Mouse (Mus musculus): ENCODE measurements around the gene Gm4792. TPM values are rescaled to one million over a fixed set of nuclear protein-coding genes. Genes with fewer than 3 reads are reported as not detected.

Gm4792 gene
- total RNA-seq, 2 experiments from 2014 or later, result not detected

DNA sequence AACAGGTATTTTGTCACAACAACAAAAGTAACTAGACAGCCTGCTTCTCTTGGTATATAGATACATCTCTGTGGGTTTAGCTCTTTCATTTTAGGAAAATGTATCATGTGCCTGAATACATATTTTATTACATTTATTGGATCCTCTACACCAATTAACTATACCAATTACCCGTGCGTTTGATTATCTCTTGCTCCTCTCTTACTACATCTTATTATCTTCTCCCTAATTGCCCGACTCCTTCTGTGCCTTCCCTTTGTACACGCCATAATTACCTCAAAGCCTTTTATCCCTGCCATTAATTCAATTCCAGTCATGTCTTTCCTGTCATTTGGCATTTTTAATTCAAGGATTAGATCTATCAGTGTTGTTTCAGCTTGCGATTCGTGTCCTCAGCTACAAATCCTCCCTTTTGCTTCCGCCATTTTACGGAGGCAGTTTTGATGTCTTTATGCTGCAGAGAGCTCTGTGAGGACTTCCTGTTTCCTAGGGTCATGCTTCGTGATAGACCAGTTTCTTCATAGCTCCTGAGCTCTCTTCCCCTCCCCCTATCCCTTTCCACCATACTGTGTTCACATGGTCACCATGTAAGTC lies 5.7 kb upstream of the Gm4792 start:
- DNase-seq, result no peak

DNA sequence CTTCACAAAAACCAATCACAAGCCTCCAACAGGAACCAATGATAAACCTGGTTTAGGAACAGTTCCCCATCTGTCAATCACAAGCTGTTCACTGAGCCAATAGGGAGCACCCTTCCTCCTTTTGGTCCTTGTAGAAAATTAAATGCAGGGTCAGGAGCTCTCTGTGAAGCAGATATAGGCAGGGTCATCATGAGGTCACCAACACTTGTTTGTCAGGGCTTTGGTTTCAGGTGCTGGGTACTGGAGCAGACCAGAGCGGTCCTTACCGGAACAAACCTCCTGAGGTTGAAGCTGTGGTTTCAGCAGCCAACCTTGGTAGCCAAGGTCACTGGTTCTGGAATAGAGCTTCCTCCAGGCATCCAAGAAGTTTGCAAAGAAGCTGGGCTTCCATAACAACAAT lies 798 bp upstream of the Gm4792 start:
- DNase-seq, result no peak

- DNase-seq, result no peak
These were observed 2.4 kb downstream of the Gm4792 start for GRCm38 (mm10) chr10:94295923-94296605.

DNA sequence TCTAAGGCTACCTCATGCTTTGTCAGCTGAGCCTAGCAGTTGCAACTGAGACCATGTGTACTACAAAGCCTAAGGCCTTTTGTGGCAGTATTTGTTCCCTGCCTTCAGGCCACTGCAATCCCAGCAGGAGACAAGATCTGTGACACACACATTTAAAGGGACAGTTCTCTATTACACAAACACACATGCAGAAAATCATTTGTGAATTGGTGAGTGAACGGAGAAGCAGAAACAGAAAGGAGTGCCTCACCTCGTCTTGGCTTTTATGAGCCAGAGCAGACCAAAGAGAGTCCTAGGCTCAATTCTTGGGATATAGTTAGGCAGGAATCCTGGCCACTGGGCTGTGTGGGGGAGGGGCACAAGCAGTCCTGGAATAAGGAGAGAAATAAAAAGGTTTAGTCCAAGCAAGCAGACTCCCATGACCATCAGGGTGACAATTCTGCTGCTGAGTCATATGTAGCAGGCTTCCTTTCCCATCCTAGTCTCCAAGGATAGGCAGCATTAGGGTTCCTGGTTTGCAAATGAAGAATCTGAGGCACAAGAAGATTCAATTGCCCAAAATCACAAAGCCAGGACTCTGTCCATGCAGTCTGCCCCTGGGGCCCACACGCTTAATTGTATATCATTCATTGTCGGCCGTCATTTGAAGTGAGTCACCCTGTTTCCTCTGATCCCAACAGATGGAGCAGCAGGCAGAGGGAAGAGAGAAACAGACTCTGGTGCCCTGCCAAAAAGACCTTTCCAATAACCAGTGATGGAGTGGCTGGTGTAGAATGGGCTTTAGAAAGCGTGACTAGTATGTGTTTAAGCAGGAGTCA lies 3.4 kb downstream of the Gm4792 start:
- no peak for DNase-seq

DNA sequence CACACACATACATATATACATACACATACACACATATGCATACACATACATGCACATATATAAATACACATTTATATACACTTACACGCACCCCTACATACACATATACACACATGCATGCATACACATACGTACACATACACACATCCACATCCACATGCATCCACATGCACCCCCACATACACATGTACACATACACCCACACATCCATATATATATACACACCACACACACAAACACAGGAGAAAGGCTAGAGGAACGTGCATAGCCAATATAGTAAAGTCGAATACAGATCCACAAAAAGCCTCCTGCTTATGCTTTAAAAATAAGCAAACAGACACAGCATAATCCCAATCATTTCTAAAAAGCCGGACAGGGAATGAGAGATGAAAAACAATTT lies 4.1 kb downstream of the Gm4792 start:
- DNase-seq, result no peak

DNA sequence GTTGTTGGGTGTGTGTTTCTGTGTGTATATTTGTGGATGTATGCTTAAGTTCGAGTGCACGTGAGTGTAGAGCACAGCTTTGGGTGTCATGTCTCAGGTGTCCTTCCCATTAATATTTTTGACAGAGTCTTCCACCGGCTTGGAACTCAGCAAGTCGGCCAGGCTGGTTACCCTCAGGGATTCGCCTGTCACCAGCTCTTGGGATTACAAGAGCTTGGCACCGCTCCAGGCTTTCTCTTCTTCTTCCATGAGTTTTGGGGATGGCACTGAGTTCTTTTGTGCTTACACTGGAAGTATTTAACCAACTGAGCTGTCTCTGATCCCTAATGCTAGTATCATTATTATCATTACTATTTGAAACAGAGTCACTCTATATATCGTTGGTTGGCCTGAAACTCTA lies 15.7 kb downstream of the Gm4792 start:
- DNase-seq, result no peak

DNA sequence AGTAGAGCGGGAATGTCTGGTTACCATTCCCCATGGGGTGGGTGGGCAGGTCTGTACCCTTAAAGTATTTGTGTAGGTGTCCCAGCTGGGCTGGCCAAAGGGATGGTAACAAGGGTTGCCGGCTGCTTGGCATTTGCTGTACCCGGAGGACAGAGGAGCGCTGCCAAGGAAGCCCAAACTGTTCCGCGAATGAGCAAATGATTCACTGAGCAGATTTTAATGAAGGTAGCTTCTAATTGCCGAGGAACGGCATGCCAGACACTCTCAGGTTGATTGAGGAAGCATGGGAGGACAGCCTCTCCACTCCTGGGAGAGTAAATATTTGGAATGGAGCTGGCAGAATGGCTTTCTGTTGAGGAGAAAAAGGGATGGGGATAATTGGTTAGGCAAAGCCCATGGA lies 16.3 kb downstream of the Gm4792 start:
- DNase-seq, result no peak

GRCm38 (mm10) chr10:94276511-94276910 lies 22.0 kb downstream of the Gm4792 start:
- DNase-seq, result no peak

- DNase-seq, result no peak
These were observed 23.2 kb downstream of the Gm4792 start for GRCm38 (mm10) chr10:94275321-94275720.

DNA sequence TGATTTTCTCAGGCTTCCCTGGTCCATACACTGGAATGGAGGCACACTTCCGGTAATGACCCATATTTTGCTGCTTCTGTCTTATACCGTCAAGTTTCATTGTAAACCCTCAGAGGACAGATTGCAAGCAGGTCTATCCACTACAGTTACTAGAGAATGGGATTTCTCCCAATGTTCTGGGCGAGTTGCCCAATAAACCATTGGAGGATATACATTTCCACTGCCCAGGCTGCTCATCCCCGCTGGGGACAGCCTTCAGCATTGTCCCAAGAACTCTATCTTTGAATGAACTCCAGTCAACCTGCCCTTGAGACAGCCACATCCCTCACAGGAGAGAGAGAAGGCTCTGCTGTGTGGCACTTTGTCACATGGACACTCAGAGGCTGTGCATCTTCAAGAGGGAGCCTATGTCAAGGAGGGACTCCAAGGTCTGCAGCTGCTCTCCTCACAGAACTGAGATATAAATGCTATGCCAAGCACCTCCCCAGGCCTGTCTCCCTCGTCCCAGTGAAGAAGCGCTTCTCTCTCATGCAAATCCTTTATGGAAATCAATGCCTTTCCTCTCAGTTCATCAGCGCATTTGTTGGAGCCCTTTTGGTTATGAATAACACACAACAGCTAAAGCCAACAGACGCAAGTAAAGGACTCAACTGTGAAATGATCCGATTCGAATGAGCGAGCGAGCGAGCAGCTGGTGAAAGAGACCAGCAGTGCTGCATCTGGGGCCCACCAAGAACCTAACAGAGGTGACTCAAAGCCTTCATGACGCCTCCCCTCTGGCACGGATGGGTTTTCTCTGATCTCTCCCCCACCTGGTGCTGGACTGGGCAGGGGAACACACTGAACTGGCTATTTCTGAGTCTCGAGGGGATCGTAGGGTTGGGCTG lies 32.6 kb downstream of the Gm4792 start:
- no peak for DNase-seq

- no peak for DNase-seq
These were observed 35.3 kb downstream of the Gm4792 start for GRCm38 (mm10) chr10:94263211-94263610.

DNA sequence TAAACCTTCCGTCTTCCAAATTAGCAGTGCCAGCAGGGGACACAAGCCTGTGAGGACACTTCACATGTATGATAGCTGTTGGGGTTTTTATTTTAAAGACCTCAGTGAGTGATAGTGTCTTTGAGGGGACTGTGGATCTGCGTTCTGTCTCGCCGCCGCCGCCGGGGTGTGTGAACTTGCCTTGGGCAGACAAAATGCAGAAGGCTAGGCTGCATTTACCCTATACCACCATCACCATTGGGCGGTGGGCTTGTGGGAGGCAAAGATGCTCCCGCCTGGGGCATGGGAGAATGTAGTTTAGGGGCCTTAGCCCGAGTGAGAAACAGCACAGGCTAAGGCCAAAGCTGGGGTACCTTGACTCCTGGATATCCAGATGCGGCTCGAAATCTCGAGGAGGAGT lies 35.9 kb downstream of the Gm4792 start:
- DNase-seq, result no peak

DNA sequence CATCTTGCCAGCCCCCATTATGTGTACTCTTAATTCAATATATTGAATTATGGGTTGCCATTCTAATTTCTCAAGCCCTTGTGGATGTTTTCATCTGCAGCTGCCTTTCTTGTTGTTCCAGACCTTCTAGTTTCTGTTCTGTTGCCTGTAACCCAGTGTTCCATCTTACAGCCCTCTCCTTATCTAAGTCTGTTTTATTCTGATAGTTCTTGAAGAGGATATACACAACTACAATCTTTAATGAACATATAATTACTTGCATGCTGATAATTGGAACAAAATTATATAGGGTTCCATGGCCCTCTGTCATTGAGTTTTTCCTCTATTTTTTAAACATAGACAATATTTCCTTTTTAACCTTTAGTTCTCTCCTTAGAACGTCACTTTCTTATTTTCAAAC lies 38.0 kb downstream of the Gm4792 start:
- DNase-seq, result no peak

- DNase-seq, result no peak
These were observed 42.0 kb downstream of the Gm4792 start for GRCm38 (mm10) chr10:94256518-94256917.

DNA sequence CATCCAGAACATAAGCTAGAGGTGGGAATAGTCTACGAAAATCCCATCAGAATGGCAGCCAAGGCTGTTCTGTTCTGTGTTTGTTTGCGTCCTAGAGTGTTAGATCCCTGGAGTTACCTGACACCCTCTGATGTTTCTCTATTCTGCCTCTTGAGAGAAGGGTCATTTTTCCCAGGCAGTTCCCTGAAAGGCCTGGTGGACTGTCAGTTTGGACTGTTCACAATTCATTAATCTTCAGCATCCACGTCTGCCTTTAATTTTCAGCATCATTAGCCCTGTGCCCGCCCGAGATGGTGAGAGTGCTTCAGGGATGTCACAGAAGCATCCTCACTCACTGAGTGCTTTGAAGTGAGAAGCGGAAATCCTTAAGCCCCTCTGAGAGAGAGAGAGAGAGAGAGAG lies 42.8 kb downstream of the Gm4792 start:
- DNase-seq, result no peak

- no peak for DNase-seq
These were observed 43.7 kb downstream of the Gm4792 start for GRCm38 (mm10) chr10:94254766-94255165.

- DNase-seq, result no peak
These were observed 45.2 kb downstream of the Gm4792 start for GRCm38 (mm10) chr10:94253260-94253807.

DNA sequence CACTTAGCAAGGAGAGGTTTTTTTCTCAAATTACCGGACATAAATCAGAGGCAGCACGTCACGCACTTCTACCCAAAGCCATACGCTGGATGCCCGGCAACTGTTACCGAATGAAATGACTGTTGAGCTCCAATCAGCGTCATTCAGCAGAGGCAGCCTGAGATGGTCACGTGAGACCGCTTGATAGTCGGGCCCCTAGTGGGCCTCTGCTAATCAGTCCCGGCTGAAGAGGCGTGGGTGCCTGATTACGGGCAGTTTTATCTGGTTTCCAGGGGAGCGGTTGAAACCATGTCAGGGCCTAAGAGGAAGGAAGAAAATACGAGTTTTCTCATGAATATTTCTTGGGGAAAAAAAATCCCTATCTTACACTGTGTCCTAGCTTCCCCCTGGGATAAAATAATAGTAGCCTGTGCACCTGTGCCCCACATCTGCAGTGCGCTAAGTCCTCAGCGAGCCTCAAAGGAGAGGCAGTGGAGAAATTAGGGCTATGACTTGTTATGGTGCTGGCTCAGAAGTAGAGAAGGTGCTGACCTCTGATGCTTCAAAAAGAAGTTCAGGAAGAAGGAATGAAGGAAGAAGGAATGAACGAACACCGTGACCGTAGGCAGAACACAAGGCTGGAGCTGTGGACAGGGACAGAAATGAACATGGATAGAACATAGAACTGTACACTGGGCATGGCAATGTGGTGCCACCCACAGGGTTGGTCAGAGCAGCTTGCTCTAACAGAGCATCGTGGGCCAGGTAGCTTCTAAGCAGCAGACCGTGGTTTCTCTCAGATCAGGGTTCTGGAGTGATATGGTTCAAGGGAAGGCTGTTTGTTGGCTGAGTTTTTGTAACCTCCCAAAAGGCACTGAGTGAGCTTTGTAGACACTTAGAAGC lies 48.7 kb downstream of the Gm4792 start:
- no peak for DNase-seq

DNA sequence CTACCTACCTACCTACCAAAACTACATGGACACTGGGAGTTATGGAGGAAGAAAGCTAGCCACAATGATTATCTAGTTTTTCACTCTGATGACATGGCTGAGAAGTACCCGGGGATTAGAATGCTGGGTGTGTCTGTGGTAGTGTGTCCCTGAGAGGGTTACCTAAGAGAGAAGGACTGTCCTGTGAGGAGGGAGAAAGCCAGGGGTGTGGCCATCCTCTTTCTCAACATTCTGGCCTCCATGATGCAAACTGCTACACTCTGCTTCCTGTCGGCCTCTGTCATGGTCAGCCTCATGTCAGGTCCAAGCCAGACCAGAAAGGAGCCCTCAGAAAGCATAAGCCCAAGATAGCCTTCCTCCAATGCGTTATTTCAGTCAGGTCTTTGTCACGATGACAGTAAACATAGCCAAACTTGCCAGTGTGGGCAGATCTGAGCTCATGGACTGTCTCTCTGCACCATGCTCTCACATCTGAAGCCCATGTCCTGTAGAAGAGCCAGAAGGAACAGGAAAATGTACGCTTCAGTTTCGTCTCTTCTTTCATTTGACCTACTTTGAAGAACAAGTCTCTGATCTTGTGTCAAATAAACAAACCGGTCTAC lies 50.7 kb downstream of the Gm4792 start:
- no peak for DNase-seq
